Mouse (Mus musculus): ENCODE measurements around the gene Map1lc3b. TPM values are rescaled to one million over a fixed set of nuclear protein-coding genes. Genes with fewer than 3 reads are reported as not detected.

Map1lc3b gene
- polyA plus RNA-seq, 1 experiment = 140 TPM

GRCm38 (mm10) chr8:121570335-121570734 is 19.8 kb upstream of the Map1lc3b start:
- Histone ChIP-seq H3K4me1 (ENCODE audit: control insufficient read depth, insufficient read depth, low read length) (peaks cover 11% of the 10 kb centered on the region), H3K4me3 (replicated peaks; ENCODE audit: extremely low read depth, low read depth, low read length) (no peak overlapping the region)
- WGBS = 43% methylated on average over 21 of the region's 21 CpGs
- TF ChIP-seq CTCF (IDR thresholded peaks at IDR 0.05; ENCODE audit: insufficient read depth, low read length) (no peak), POLR2A (IDR thresholded peaks at IDR 0.05; ENCODE audit: borderline replicate concordance, extremely low read depth, low read depth, low read length) (peak; percentile 38; the same call in 1 of the 2 replicates)
- DNase-seq = peak; percentile 58

GRCm38 (mm10) chr8:121570801-121571200 is 19.4 kb upstream of the Map1lc3b start:
- 63% methylated on average over 17 of the region's 17 CpGs for WGBS
- no peak for TF ChIP-seq POLR2A (IDR thresholded peaks at IDR 0.05; ENCODE audit: borderline replicate concordance, extremely low read depth, low read depth, low read length)
- no peak overlapping the region for H3K4me3 ChIP-seq (replicated peaks; ENCODE audit: extremely low read depth, low read depth, low read length)
- DNase-seq = no peak
- peaks cover 11% of the 10 kb centered on the region for H3K4me1 ChIP-seq (ENCODE audit: control insufficient read depth, insufficient read depth, low read length)

- no peak overlapping the region for H3K4me3 ChIP-seq (replicated peaks; ENCODE audit: extremely low read depth, low read depth, low read length)
- no peak for TF ChIP-seq POLR2A (IDR thresholded peaks at IDR 0.05; ENCODE audit: borderline replicate concordance, extremely low read depth, low read depth, low read length)
- no peak for TF ChIP-seq CTCF (IDR thresholded peaks at IDR 0.05; ENCODE audit: insufficient read depth, low read length)
- 85% methylated on average over 7 of the region's 7 CpGs for WGBS
- DNase-seq = no peak
- peaks cover 13% of the 10 kb centered on the region for H3K4me1 ChIP-seq (ENCODE audit: control insufficient read depth, insufficient read depth, low read length)
These were observed 18.0 kb upstream of the Map1lc3b start for GRCm38 (mm10) chr8:121572121-121572520.

GRCm38 (mm10) chr8:121573275-121573674 is 16.9 kb upstream of the Map1lc3b start:
- DNase-seq = peak; percentile 66
- Histone ChIP-seq H3K4me1 (ENCODE audit: control insufficient read depth, insufficient read depth, low read length) (peaks cover 14% of the 10 kb centered on the region), H3K4me3 (replicated peaks; ENCODE audit: extremely low read depth, low read depth, low read length) (no peak overlapping the region)
- TF ChIP-seq CTCF (IDR thresholded peaks at IDR 0.05; ENCODE audit: insufficient read depth, low read length) = 0 out of 2 replicates have a peak, but pooled peaks have one; percentile 7
- TF ChIP-seq POLR2A (IDR thresholded peaks at IDR 0.05; ENCODE audit: borderline replicate concordance, extremely low read depth, low read depth, low read length) = no peak
- 5% methylated on average over 3 of the region's 3 CpGs for WGBS

- no peak for DNase-seq
- H3K4me1 ChIP-seq (ENCODE audit: control insufficient read depth, insufficient read depth, low read length) = peaks cover 19% of the 10 kb centered on the region
- WGBS = 69% methylated on average over 3 of the region's 3 CpGs
- no peak overlapping the region for H3K4me3 ChIP-seq (replicated peaks; ENCODE audit: extremely low read depth, low read depth, low read length)
- TF ChIP-seq POLR2A (IDR thresholded peaks at IDR 0.05; ENCODE audit: borderline replicate concordance, extremely low read depth, low read depth, low read length) = no peak
- TF ChIP-seq CTCF (IDR thresholded peaks at IDR 0.05; ENCODE audit: insufficient read depth, low read length) = no peak
These were observed 14.5 kb upstream of the Map1lc3b start for GRCm38 (mm10) chr8:121575661-121576060.

- WGBS = 2% methylated on average over 44 of the region's 44 CpGs
- no peak for DNase-seq
- TF ChIP-seq CTCF (IDR thresholded peaks at IDR 0.05; ENCODE audit: insufficient read depth, low read length) = no peak
- no peak for TF ChIP-seq POLR2A (IDR thresholded peaks at IDR 0.05; ENCODE audit: borderline replicate concordance, extremely low read depth, low read depth, low read length)
- Histone ChIP-seq H3K4me3 (replicated peaks; ENCODE audit: extremely low read depth, low read depth, low read length) (peak overlapping the region; percentile 94), H3K4me1 (ENCODE audit: control insufficient read depth, insufficient read depth, low read length) (peaks cover 21% of the 10 kb centered on the region)
These were observed 12.1 kb upstream of the Map1lc3b start for GRCm38 (mm10) chr8:121577751-121578675.

GRCm38 (mm10) chr8:121578676-121579451 is 11.3 kb upstream of the Map1lc3b start, which contains the start of gene Fbxo31:
TSS of gene Fbxo31 (minus strand) at chr8:121578806.
- TF ChIP-seq CTCF (IDR thresholded peaks at IDR 0.05; ENCODE audit: insufficient read depth, low read length) (no peak), POLR2A (IDR thresholded peaks at IDR 0.05; ENCODE audit: borderline replicate concordance, extremely low read depth, low read depth, low read length) (peak; percentile 91; the same call in 1 of the 2 replicates)
- peak; percentile 86 for DNase-seq
- WGBS = 2% methylated on average over 60 of the region's 63 CpGs

GRCm38 (mm10) chr8:121580465-121580864 is 9.7 kb upstream of the Map1lc3b start:
- TF ChIP-seq POLR2A (IDR thresholded peaks at IDR 0.05; ENCODE audit: borderline replicate concordance, extremely low read depth, low read depth, low read length) = 0 out of 2 replicates have a peak, but pooled peaks have one; percentile 3
- no peak for TF ChIP-seq CTCF (IDR thresholded peaks at IDR 0.05; ENCODE audit: insufficient read depth, low read length)
- DNase-seq = no peak
- 7% methylated on average over 9 of the region's 9 CpGs for WGBS

More at GRCm38 (mm10) chr8:121578676-121579451, 11.3 kb upstream of the Map1lc3b start, which contains the start of gene Fbxo31:
- peak within 1 kb of the TSS; percentile 94 for H3K4me3 ChIP-seq (replicated peaks; ENCODE audit: extremely low read depth, low read depth, low read length)
- peaks cover 15% of the 10 kb centered on the region for H3K4me1 ChIP-seq (ENCODE audit: control insufficient read depth, insufficient read depth, low read length)

GRCm38 (mm10) chr8:121583653-121584052 is 6.5 kb upstream of the Map1lc3b start:
- WGBS = 38% methylated on average over 8 of the region's 8 CpGs

More at GRCm38 (mm10) chr8:121580465-121580864, 9.7 kb upstream of the Map1lc3b start:
- Histone ChIP-seq H3K4me1 (ENCODE audit: control insufficient read depth, insufficient read depth, low read length) (peaks cover 19% of the 10 kb centered on the region), H3K4me3 (replicated peaks; ENCODE audit: extremely low read depth, low read depth, low read length) (no peak overlapping the region)

More at GRCm38 (mm10) chr8:121583653-121584052, 6.5 kb upstream of the Map1lc3b start:
- Histone ChIP-seq H3K4me3 (replicated peaks; ENCODE audit: extremely low read depth, low read depth, low read length) (no peak overlapping the region), H3K4me1 (ENCODE audit: control insufficient read depth, insufficient read depth, low read length) (peaks cover 14% of the 10 kb centered on the region)
- TF ChIP-seq POLR2A (IDR thresholded peaks at IDR 0.05; ENCODE audit: borderline replicate concordance, extremely low read depth, low read depth, low read length) = no peak
- TF ChIP-seq CTCF (IDR thresholded peaks at IDR 0.05; ENCODE audit: insufficient read depth, low read length) = no peak
- DNase-seq = no peak
